Mouse (Mus musculus) embryonic facial prominence, embryonic 11.5 days (tissue): Measurements from ENCODE around the gene Plxdc2. TPM values are rescaled to one million over a fixed set of nuclear protein-coding genes. Genes with fewer than 3 reads are reported as not detected.

ENCODE experiments used
- ATAC-seq: fragments of 200-750 bp; cut with Nextera tagmentation; replicated peaks from 2 replicates; pipeline ENCODE4 v1.8.0; 2017; ENCODE audit warnings: low read depth; ENCODE audit not compliant: insufficient number of reproducible peaks, low FRiP score, low TSS enrichment
- DNase-seq: peaks from one replicate; pipeline ENCODE4 v3.0.0-alpha.2; 2015; ENCODE audit warnings: low spot score
- H3K27ac ChIP-seq: fragments of 300-500 bp; sonication (generic); replicated peaks from 2 replicates; pipeline ENCODE4 v1.5.1; 2014; ENCODE audit warnings: mild to moderate bottlenecking, low read depth, low read length, control low read depth
- H3K27me3 ChIP-seq: fragments of 300-500 bp; sonication (generic); 2 replicates; pipeline ENCODE4 v1.6.1; 2014; ENCODE audit warnings: mild to moderate bottlenecking, low read length, moderate library complexity, mixed read lengths; ENCODE audit not compliant: control insufficient read depth, insufficient read depth
- H3K36me3 ChIP-seq: fragments of 300-500 bp; sonication (generic); replicated peaks from 2 replicates; pipeline ENCODE4 v1.6.1; 2014; ENCODE audit warnings: low read depth, mild to moderate bottlenecking, low read length, moderate library complexity, mixed read lengths; ENCODE audit not compliant: control insufficient read depth, insufficient read depth
- H3K4me1 ChIP-seq: fragments of 300-500 bp; sonication (generic); 2 replicates; pipeline ENCODE4 v1.6.1; 2014; ENCODE audit warnings: low read length, mixed read lengths; ENCODE audit not compliant: control insufficient read depth, insufficient read depth
- H3K4me2 ChIP-seq: fragments of 300-500 bp; sonication (generic); 2 replicates; pipeline ENCODE4 v1.6.1; 2014; ENCODE audit warnings: low read depth, mild to moderate bottlenecking, control low read depth, low read length, moderate library complexity
- H3K4me3 ChIP-seq: fragments of 300-500 bp; sonication (generic); 2 replicates; pipeline ENCODE4 v1.5.1; 2014; ENCODE audit warnings: low read depth, low read length, control low read depth
- H3K9ac ChIP-seq: fragments of 300-500 bp; sonication (generic); replicated peaks from 2 replicates; pipeline ENCODE4 v1.6.1; 2014; ENCODE audit warnings: mild to moderate bottlenecking, control low read depth, low read length
- H3K9me3 ChIP-seq: fragments of 300-500 bp; sonication (generic); replicated peaks from 2 replicates; pipeline ENCODE4 v1.6.1; 2016; ENCODE audit warnings: mild to moderate bottlenecking, low read length, inconsistent platforms, mixed read lengths; ENCODE audit not compliant: control insufficient read depth
- WGBS: fragments of 180-500 bp; shearing (Covaris S2); extraction: QIAGEN DNeasy Blood & Tissue Kit; methylation state at CpG from one replicate; pipeline ENCODE4 v1.1.7; 2014; 5-methylcytosine and 5-hydroxymethylcytosine counted together
- polyA plus RNA-seq: library from polyadenylated mRNA; unstranded; fragments of >200 nt; fragmentation: Nextera tagmentation; extraction: Ambion mirVana; gene quantifications from 2 replicates; pipeline ENCODE4 v1.2.1, GENCODE M21; 2014

The Plxdc2 gene
- polyA plus RNA-seq, 1 experiment from 2014 or later: 20.5 TPM

DNA sequence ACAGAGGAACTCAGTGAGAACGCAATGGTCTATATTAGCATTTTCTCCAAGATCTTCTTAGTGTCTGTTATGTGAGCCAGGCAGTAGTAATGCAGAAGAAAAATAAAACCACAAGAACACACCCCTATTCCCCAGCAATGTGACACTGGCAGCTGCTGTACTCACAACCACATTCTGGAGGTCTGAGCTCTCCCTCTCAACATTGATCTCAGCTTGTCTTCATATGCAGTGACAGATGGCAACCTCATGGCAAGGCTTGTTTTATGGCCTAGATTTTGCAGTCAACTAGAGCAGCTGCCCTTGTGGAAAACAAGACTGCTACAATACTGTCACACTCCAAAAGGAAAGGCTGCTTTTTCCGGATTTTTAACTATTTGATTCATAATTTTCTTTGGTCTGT lies 127.8 kb downstream of the Plxdc2 start:
- H3K27ac ChIP-seq: no peak overlapping the region
- no peaks in the 10 kb centered on the region for H3K9me3 ChIP-seq
- no peaks in the 10 kb centered on the region for H3K36me3 ChIP-seq
- ATAC-seq (no peak), DNase-seq (no peak)
- no peaks in the 10 kb centered on the region for H3K27me3 ChIP-seq
- H3K4me3 ChIP-seq: no peak overlapping the region
- H3K9ac ChIP-seq: no peak overlapping the region
- no peak overlapping the region for H3K4me2 ChIP-seq
- H3K4me1 ChIP-seq: no peaks in the 10 kb centered on the region
- WGBS: 79% methylated on average over 2 of the region's 2 CpGs

DNA sequence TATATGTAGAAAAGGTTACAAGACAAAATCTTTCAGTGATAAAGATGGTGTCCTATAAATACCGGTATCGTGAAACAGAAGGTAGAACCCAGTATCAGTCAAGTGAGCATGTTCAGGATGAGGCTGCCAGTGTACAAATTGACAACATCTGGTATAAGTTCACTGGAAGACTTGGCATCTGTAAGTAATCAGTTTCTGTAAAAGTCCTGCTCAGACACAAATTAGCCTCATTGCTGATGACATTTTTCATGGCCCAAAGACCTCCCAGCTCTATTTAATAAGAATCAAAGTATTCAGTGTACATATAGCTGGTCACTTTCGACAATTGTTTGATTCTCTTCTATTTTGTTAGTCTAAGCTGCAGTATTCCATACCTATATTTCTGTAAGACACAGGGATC lies 129.9 kb downstream of the Plxdc2 start:
- Histone ChIP-seq H3K9ac (no peak overlapping the region), H3K27ac (no peak overlapping the region), H3K4me1 (no peaks in the 10 kb centered on the region), H3K9me3 (no peaks in the 10 kb centered on the region), H3K4me2 (no peak overlapping the region), H3K4me3 (no peak overlapping the region), H3K36me3 (no peaks in the 10 kb centered on the region), H3K27me3 (no peaks in the 10 kb centered on the region)
- ATAC-seq: no peak
- 29% methylated on average over 3 of the region's 3 CpGs for WGBS
- DNase-seq: peak; percentile 85

DNA sequence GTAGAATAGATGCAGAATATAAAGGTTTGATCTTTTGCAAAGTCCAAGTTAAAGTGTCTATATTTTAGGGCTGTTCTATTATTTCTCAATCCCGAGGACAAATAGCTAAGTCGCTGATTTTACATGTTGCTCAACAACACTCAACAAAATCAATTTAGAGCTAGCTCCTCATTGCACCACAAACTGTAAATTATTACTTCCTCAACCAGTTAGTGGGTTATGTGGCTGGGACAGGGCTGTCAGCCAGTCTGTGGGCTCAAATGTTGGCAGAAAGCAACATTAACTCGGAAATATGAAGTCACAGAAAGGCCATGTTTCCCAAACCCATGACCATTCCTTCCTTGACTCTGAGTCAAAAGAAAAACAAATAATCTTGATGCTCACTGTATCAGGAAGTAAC lies 135.1 kb downstream of the Plxdc2 start:
- no peaks in the 10 kb centered on the region for H3K27me3 ChIP-seq
- no peak overlapping the region for H3K27ac ChIP-seq
- DNase-seq (no peak), ATAC-seq (no peak)
- no peak overlapping the region for H3K4me2 ChIP-seq
- H3K4me1 ChIP-seq: no peaks in the 10 kb centered on the region
- no peak overlapping the region for H3K9ac ChIP-seq
- H3K9me3 ChIP-seq: no peaks in the 10 kb centered on the region
- WGBS: 72% methylated on average over 3 of the region's 3 CpGs
- no peaks in the 10 kb centered on the region for H3K36me3 ChIP-seq
- no peak overlapping the region for H3K4me3 ChIP-seq

DNA sequence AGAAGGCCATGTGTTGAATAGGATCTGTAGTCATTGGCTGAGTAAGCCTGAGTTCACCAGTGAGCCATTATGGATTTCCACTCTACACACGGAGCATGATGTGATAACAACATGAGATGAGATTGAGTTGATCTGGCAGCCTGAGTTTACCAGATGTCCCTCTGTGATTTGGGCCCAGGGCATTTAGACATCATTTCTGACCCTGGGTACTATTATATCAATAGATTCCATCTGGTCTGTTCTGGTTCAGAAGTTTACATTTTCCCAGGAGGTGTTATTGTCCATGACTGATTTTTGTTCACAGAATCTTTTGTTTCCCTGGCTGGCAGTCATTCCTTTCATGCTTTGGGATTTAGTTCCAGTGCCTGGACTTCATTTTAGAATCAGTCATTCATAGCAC lies 146.7 kb downstream of the Plxdc2 start:
- ATAC-seq (0 out of 2 replicates have a peak, but pooled peaks have one; percentile 62), DNase-seq (peak; percentile 51)
- Histone ChIP-seq H3K9ac (no peak overlapping the region), H3K27me3 (no peaks in the 10 kb centered on the region), H3K4me1 (no peaks in the 10 kb centered on the region), H3K36me3 (no peaks in the 10 kb centered on the region), H3K27ac (no peak overlapping the region), H3K9me3 (no peaks in the 10 kb centered on the region), H3K4me3 (no peak overlapping the region), H3K4me2 (no peak overlapping the region)
- 23% methylated on average over 1 of the region's 1 CpGs for WGBS

DNA sequence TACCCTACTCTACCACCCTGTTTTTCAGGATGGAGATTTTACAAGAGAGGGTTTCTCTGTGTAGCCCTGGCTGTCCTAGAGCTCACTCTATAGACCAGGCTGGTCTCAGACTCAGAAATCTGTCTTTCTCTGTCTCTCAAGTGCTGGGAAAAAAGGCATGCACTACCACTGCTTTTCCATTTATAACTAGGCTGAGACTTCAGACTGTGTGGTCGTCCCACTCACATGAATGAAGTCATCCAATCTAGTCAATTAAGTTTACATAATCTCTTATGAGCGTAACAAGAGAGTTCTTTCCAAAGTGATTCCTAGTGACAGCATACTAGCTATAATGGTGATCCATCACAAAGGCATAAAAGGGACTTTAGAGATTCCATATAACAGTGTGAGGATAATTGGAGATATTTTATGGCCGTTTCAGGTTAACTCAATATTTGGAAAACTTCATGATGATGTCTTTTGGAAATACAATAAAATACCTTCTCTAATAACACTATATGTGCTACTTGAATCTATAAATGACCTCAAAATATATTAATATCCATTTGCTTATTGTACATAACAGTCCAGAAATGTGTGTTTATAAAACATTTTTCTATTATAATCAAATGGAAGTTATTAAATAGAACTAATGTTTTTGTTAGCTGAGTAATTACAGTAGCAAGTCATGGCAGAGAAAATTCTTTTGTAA lies 151.6 kb downstream of the Plxdc2 start:
- Histone ChIP-seq H3K9ac (no peak overlapping the region), H3K4me1 (no peaks in the 10 kb centered on the region), H3K27ac (no peak overlapping the region), H3K9me3 (no peaks in the 10 kb centered on the region), H3K4me2 (no peak overlapping the region), H3K4me3 (no peak overlapping the region), H3K27me3 (no peaks in the 10 kb centered on the region), H3K36me3 (no peaks in the 10 kb centered on the region)
- WGBS: 74% methylated on average over 3 of the region's 3 CpGs
- no peak for DNase-seq
- no peak for ATAC-seq

DNA sequence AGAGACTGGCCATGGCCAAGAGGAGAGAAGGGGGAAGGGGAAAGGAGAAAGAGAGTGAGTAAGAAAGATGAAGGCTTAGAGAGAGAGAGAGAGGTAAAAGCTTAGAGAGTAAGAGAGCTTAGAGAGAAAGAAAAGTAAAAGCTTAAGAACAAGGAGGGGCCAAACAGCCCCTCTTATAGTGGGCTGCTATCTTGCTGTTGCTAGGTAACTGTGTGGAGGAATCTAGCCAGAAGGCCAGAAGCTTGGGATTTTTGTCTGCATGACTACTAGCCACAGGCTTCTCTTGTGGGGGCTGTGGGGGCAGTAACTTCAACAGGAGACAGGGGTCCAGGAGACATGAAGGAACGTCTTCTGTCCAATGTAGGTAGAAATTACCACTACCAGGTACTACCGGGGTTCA lies 162.0 kb downstream of the Plxdc2 start:
- 71% methylated on average over 2 of the region's 2 CpGs for WGBS
- Histone ChIP-seq H3K9me3 (no peaks in the 10 kb centered on the region), H3K9ac (no peak overlapping the region), H3K27ac (no peak overlapping the region), H3K4me1 (no peaks in the 10 kb centered on the region), H3K27me3 (no peaks in the 10 kb centered on the region), H3K36me3 (no peaks in the 10 kb centered on the region), H3K4me2 (no peak overlapping the region), H3K4me3 (no peak overlapping the region)
- ATAC-seq (no peak), DNase-seq (no peak)

DNA sequence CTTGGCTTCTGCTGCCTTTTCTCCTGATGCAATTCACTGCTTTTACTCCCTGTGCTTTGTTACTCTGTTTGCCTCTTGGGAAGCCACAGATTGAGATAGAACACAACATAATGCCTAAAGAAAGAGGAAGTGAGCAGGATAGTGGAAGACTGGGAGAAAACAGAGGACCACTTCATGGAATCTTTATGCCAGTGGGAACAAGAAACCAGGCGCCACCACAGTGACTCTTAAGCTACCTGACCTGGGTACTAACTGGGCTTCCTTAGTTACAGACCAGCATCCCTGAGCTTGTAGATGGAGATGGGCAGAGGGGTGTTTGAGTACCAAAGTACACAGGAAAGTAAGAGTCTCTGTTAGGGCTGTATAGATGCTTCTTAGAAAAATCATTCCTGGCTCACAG lies 167.3 kb downstream of the Plxdc2 start:
- Histone ChIP-seq H3K27ac (no peak overlapping the region), H3K4me1 (no peaks in the 10 kb centered on the region), H3K4me2 (no peak overlapping the region), H3K36me3 (no peaks in the 10 kb centered on the region), H3K9ac (no peak overlapping the region), H3K9me3 (no peaks in the 10 kb centered on the region), H3K4me3 (no peak overlapping the region), H3K27me3 (no peaks in the 10 kb centered on the region)
- WGBS: 73% methylated on average over 1 of the region's 1 CpGs
- no peak for ATAC-seq
- no peak for DNase-seq

DNA sequence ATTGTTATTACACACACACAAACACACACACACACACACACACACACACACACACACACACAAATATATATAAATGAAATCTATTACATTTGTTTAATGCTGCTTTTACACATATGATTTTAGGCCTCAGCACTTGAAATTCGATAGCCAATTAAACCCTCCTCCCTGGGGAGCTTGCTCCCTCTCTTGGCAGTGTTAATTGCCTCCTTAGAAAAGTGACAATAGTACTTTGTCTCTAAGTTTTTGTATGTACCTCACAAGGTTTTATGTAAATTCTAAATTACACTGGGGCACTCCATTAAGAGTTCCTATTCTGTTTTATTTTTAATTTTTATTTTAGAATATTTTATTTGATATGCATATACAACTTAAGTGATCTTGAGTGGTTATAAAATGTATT lies 176.1 kb downstream of the Plxdc2 start:
- no peaks in the 10 kb centered on the region for H3K9me3 ChIP-seq
- 38% methylated on average over 1 of the region's 1 CpGs for WGBS
- no peaks in the 10 kb centered on the region for H3K27me3 ChIP-seq
- DNase-seq (no peak), ATAC-seq (no peak)
- no peak overlapping the region for H3K4me3 ChIP-seq
- H3K27ac ChIP-seq: no peak overlapping the region
- H3K9ac ChIP-seq: no peak overlapping the region
- H3K36me3 ChIP-seq: no peaks in the 10 kb centered on the region
- H3K4me2 ChIP-seq: no peak overlapping the region
- H3K4me1 ChIP-seq: no peaks in the 10 kb centered on the region
